In genomic region chr17:24248641-24249040, GRCm38 (mm10) we compare ENCODE assay signal across 13 mouse cellular contexts. TPM values are rescaled to one million over a fixed set of nuclear protein-coding genes. Genes with fewer than 3 reads are reported as not detected.
A peak's percentile ranks its signal among the peaks of the same experiment; 100 is the strongest.
DNase-seq lines count a peak whose midpoint lies in the region; TF ChIP-seq lines count a peak whose summit lies in the region.
"Had no signal": no experiment of that assay in that cellular context is flagged by ENCODE, and none has a peak within 500 bp of the region (broad histone marks: within the 10 kb centered on the region; RNA-seq: fewer than 3 reads in every experiment).

No protein-coding gene starts in this region.

- DNase-seq in heart, adult 11 months: peak; percentile 53
- DNase-seq in heart, adult 9 months (ENCODE audit: low spot score in 2 of 2): no peak
- DNase-seq in lung, postnatal 10 days: peak; percentile 19
- no peak for DNase-seq in lung, adult 18-20 months
- DNase-seq in ES-E14 (ENCODE audit: low read depth, low spot score): peak; percentile 38
- peak; percentile 13 for DNase-seq in retina, postnatal 1 day
- DNase-seq in MN1 (ENCODE audit: low spot score): no peak
- DNase-seq: cerebellum, postnatal 36 days; heart, adult 18-20 months; lung, adult 2 months had no signal

- H3K36me3 ChIP-seq in ES-E14 (ENCODE audit: control insufficient read depth, insufficient read depth, low read length, poor library complexity, severe bottlenecking): peaks cover 30% of the 10 kb centered on the region

- in situ Hi-C loops in ES-E14 (cut with MboI; ENCODE audit: low sequenced_read_pairs in 2 of 2, unreplicated experiment in 2 of 2): no loop called here

- H3K9ac ChIP-seq in ES-E14 (ENCODE audit: insufficient read depth, low read depth, low read length, poor library complexity, severe bottlenecking): no peak overlapping the region
- H3K9ac ChIP-seq: hindbrain, embryonic 15.5 days; stomach, embryonic 15.5 days had no signal

- H3K27ac ChIP-seq in ES-E14 (ENCODE audit: insufficient read depth, low read depth, low read length, poor library complexity, severe bottlenecking): no peak overlapping the region
- H3K27ac ChIP-seq: forebrain, embryonic 10.5 days; hindbrain, embryonic 15.5 days; stomach, embryonic 15.5 days had no signal

- H3K4me1 ChIP-seq in ES-E14 (ENCODE audit: control insufficient read depth in 2 of 2, insufficient read depth in 2 of 2, low read length in 2 of 2, poor library complexity in 1 of 2): peaks cover 0 to 2% of the 10 kb centered on the region in 2 experiments; a peak in 1 of 4 replicates

- no peaks in the 10 kb centered on the region for H3K9me3 ChIP-seq in ES-E14 (ENCODE audit: control insufficient read depth, insufficient read depth, low read depth, low read length)
- H3K9me3 ChIP-seq: hindbrain, embryonic 15.5 days; stomach, embryonic 15.5 days had no signal

- H3K4me3 ChIP-seq in ES-E14 (ENCODE audit: insufficient read depth in 1 of 2, low read depth in 1 of 2, low read length in 2 of 2, poor library complexity in 1 of 2, severe bottlenecking in 1 of 2): peak overlapping the region in 1 of 2 experiments; percentile 90; a peak in 1 of 4 replicates
- H3K4me3 ChIP-seq: hindbrain, embryonic 15.5 days had no signal

TF ChIP-seq in ES-E14, 5 proteins besides CTCF, POLR2A, EP300 and RAD21:
- TF ChIP-seq ZC3H11A (IDR thresholded peaks at IDR 0.05; ENCODE audit: borderline replicate concordance, low read depth, low read length) (no peak), MAFK (IDR thresholded peaks at IDR 0.05; ENCODE audit: insufficient read depth, low read depth, low read length) (no peak), HCFC1 (IDR thresholded peaks at IDR 0.05; ENCODE audit: borderline replicate concordance, insufficient read depth, low read length) (no peak), ZNF384 (IDR thresholded peaks at IDR 0.05; ENCODE audit: low read depth, low read length) (no peak), CHD2 (IDR thresholded peaks at IDR 0.05; ENCODE audit: low read depth, low read length) (no peak)

RNA-seq across cellular contexts. Expression of gene Ccnf, which starts 2.6 kb away (rescaled TPM):
- total RNA-seq in ES-E14 (2012; rRNA removed): 143 and 239 TPM in 2 replicates

RNA-seq across cellular contexts. Expression of gene Tedc2, which starts 28.0 kb away (rescaled TPM):
- total RNA-seq in ES-E14 (2012; rRNA removed): 31.3 and 35.8 TPM in 2 replicates

RNA-seq across cellular contexts. Expression of gene Ntn3, which starts 39.3 kb away (rescaled TPM):
- 2.7 and 4.1 TPM in 2 replicates for total RNA-seq in ES-E14 (2012; rRNA removed)

RNA-seq across cellular contexts. Expression of gene Tbc1d24, which starts 43.3 kb away (rescaled TPM):
- 14.1 and 20.4 TPM in 2 replicates for total RNA-seq in ES-E14 (2012; rRNA removed)

Comparison
In these comparisons a context has a peak if more than half of its experiments do, and no peak if none do; other contexts are left out.
1. DNase-seq: peak in heart, adult 11 months (single experiment), lung, postnatal 10 days (single experiment), ES-E14 (single experiment) and retina, postnatal 1 day (single experiment); none in heart, adult 9 months (0 of 2), lung, adult 18-20 months (0 of 2) and MN1 (single experiment).